Mouse (Mus musculus): ENCODE measurements at regions not wholly inside any gene's neighbourhood (a gene's known extent, or its start where the extent isn't known, plus 50 kb on each side); places are given as distances from the start of the nearest gene placed in this dataset.

GRCm38 (mm10) chr14:120805137-120805536 is 105.9 kb upstream of the Ipo5 start:
- TF ChIP-seq POLR2A (IDR thresholded peaks at IDR 0.05; ENCODE audit: insufficient read depth, low read depth, low read length) (no peak), CTCF (IDR thresholded peaks at IDR 0.05) (no peak), EP300 (IDR thresholded peaks at IDR 0.05; ENCODE audit: insufficient read depth, low read depth, low read length) (no peak)

Measured in heart, adult 2 months (tissue).